Mouse (Mus musculus) c-Kit-negative CD71-positive TER-119-positive erythroid progenitor cells, embryonic 14.5 days (primary cell): ENCODE measurements around the gene Slc30a4.

Source experiments
- DNase-seq: peaks from one replicate; pipeline ENCODE4 v3.0.0-alpha.2; 2013; ENCODE audit warnings: low read depth, low spot score

Slc30a4 gene

GRCm38 (mm10) chr2:122702181-122703036 is at the start of gene Slc30a4:
Slc30a4 (minus strand) TSS chr2:122702663.
- no peak for DNase-seq

GRCm38 (mm10) chr2:122746461-122746860 is 44.0 kb upstream of the Slc30a4 start:
- no peak for DNase-seq

- DNase-seq: no peak
These were observed 36.6 kb upstream of the Slc30a4 start for GRCm38 (mm10) chr2:122739023-122739422.

- peak; percentile 72 for DNase-seq
These were observed 35.7 kb upstream of the Slc30a4 start, which contains the start of gene Bloc1s6 for GRCm38 (mm10) chr2:122737894-122738830. Bloc1s6 (plus strand) TSS chr2:122738503.

GRCm38 (mm10) chr2:122731456-122731855 is 29.0 kb upstream of the Slc30a4 start:
- no peak for DNase-seq

GRCm38 (mm10) chr2:122725604-122726003 is 23.1 kb upstream of the Slc30a4 start:
- peak; percentile 6 for DNase-seq

- DNase-seq: no peak
These were observed 18.1 kb upstream of the Slc30a4 start for GRCm38 (mm10) chr2:122720564-122720963.

- DNase-seq: no peak
These were observed 16.8 kb upstream of the Slc30a4 start for GRCm38 (mm10) chr2:122719232-122719631.

- no peak for DNase-seq
These were observed 13.9 kb upstream of the Slc30a4 start for GRCm38 (mm10) chr2:122716301-122716842.

- DNase-seq: no peak
These were observed 12.8 kb upstream of the Slc30a4 start for GRCm38 (mm10) chr2:122715148-122715692.

GRCm38 (mm10) chr2:122712848-122713247 is 10.4 kb upstream of the Slc30a4 start:
- no peak for DNase-seq

- DNase-seq: no peak
These were observed 9.4 kb upstream of the Slc30a4 start for GRCm38 (mm10) chr2:122711911-122712310.

- DNase-seq: no peak
These were observed 6.7 kb upstream of the Slc30a4 start for GRCm38 (mm10) chr2:122709156-122709555.

GRCm38 (mm10) chr2:122708080-122708479 is 5.6 kb upstream of the Slc30a4 start:
- DNase-seq: no peak

GRCm38 (mm10) chr2:122704572-122704971 is 2.1 kb upstream of the Slc30a4 start:
- DNase-seq: no peak

GRCm38 (mm10) chr2:122701871-122702180 is 637 bp downstream of the Slc30a4 start:
- DNase-seq: no peak

- DNase-seq: no peak
These were observed 1.5 kb downstream of the Slc30a4 start for GRCm38 (mm10) chr2:122701012-122701411.

- DNase-seq: no peak
These were observed 4.9 kb downstream of the Slc30a4 start for GRCm38 (mm10) chr2:122697526-122697925.

GRCm38 (mm10) chr2:122686665-122687064 is 15.8 kb downstream of the Slc30a4 start:
- DNase-seq: no peak

GRCm38 (mm10) chr2:122683641-122684040 is 18.8 kb downstream of the Slc30a4 start:
- DNase-seq: no peak

GRCm38 (mm10) chr2:122682520-122682919 is 19.9 kb downstream of the Slc30a4 start:
- DNase-seq: no peak
